Mouse (Mus musculus): ENCODE measurements around the gene Olfr401.
"Not testable (repeated sequence)": the region's sequence is repeated elsewhere in the genome, so short reads cannot be mapped to it uniquely, and the experiment has no call there.

Gene Olfr401

GRCm38 (mm10) chr11:74113412-74113811 lies at the start of gene Olfr401:
Gene Olfr401, plus strand, starts transcription at chr11:74113712.
- DNase-seq (ENCODE audit: low read depth, low spot score): no peak

GRCm38 (mm10) chr11:74069655-74070054 lies 43.9 kb upstream of the Olfr401 start, which contains the start of gene Zfp616:
Gene Zfp616, plus strand, starts transcription at chr11:74069955.
- DNase-seq (ENCODE audit: low read depth, low spot score): no peak

GRCm38 (mm10) chr11:74100724-74101123 lies 12.8 kb upstream of the Olfr401 start:
- no peak for DNase-seq (ENCODE audit: low read depth, low spot score)

GRCm38 (mm10) chr11:74101507-74101906 lies 12.0 kb upstream of the Olfr401 start:
- no peak for DNase-seq (ENCODE audit: low read depth, low spot score)

- no peak for DNase-seq (ENCODE audit: low read depth, low spot score)
Measured at GRCm38 (mm10) chr11:74105066-74105465, 8.4 kb upstream of the Olfr401 start.

GRCm38 (mm10) chr11:74140001-74140400 lies 26.5 kb downstream of the Olfr401 start:
- DNase-seq (ENCODE audit: low read depth, low spot score): not testable (repeated sequence)

- DNase-seq (ENCODE audit: low read depth, low spot score): no peak
Measured at GRCm38 (mm10) chr11:74145866-74146265, 32.4 kb downstream of the Olfr401 start.

- DNase-seq (ENCODE audit: low read depth, low spot score): no peak
Measured at GRCm38 (mm10) chr11:74153229-74153628, 39.7 kb downstream of the Olfr401 start, which contains the start of gene Olfr402. Gene Olfr402, plus strand, starts transcription at chr11:74153529.

GRCm38 (mm10) chr11:74168771-74169170 lies 55.3 kb downstream of the Olfr401 start:
- DNase-seq (ENCODE audit: low read depth, low spot score): no peak

All from retina, adult 2 months (tissue).